Mouse (Mus musculus): ENCODE results near the gene Tsfm. TPM values are rescaled to one million over a fixed set of nuclear protein-coding genes. Genes with fewer than 3 reads are reported as not detected.

The Tsfm gene
- total and polyA plus RNA-seq, 2 experiments from 2014 or later = 29.3 to 60.7 TPM

DNA sequence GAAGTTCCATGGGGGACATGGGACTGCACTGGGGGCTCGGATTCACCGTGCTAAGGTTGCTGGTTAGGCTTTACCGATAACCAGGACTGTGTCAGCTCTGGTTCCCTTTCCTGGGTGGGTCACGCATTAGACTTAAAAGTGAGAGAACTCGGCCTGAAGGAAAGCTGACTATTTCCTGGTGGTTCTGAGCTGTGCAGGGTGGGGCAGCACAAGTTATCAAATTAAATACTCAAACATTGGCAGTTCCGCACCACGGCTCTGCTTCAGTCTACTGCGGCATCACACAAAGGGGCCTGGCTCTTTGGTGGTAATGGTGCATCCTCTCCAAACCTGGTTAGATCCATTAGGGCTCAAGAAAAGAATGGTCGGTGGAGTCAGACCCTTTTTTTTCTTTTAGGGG, 29.3 kb downstream of the Tsfm start:
- Histone ChIP-seq H3K27ac (ENCODE audit: low read depth, low read length) (no peak overlapping the region), H3K9me3 (ENCODE audit: low read length) (no peaks in the 10 kb centered on the region), H3K4me1 (ENCODE audit: insufficient read depth, low read length) (no peaks in the 10 kb centered on the region), H3K4me3 (ENCODE audit: low read depth, low read length) (no peak overlapping the region), H3K9ac (replicated peaks; ENCODE audit: low read length, poor library complexity, severe bottlenecking) (no peak overlapping the region), H3K36me3 (ENCODE audit: insufficient read depth, low read length) (peaks cover 9% of the 10 kb centered on the region), H3K4me2 (ENCODE audit: low read depth, low read length, poor library complexity, severe bottlenecking) (no peak overlapping the region), H3K27me3 (ENCODE audit: insufficient read depth, low read length) (no peaks in the 10 kb centered on the region)
- WGBS = 90% methylated on average over 9 of the region's 9 CpGs
- no peak for ATAC-seq (ENCODE audit: low FRiP score)
- TF ChIP-seq CTCF (IDR thresholded peaks at IDR 0.05) = no peak
- no peak for DNase-seq (ENCODE audit: low spot score)

DNA sequence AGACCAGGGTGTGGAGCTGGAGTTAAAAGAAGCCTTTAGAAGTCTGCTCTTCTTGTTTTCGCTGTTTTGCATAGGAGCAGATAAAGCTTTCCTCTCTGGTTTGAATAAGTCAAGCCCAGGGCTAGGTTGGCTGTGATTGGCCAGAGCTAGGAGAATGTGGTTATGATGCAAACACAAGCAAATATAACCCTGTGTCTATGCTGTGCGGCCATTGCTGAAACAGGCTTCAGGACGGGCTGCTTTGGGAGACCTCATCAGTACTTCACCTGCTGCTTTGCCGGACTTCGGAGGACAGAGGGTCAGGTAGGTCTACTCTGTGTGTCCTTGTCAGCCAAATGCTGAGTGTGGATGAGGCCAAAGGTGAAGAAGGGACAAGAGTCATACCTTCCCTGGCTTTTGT, 30.1 kb downstream of the Tsfm start, which contains the start of gene Avil:
TSS of gene Avil (plus strand) at position 181 of the 400 bp plus-strand sequence.
- WGBS = 87% methylated on average over 5 of the region's 5 CpGs
- H3K4me3 ChIP-seq (ENCODE audit: low read depth, low read length) = no peak within 1 kb of the TSS
- H3K36me3 ChIP-seq (ENCODE audit: insufficient read depth, low read length) = peaks cover 11% of the 10 kb centered on the region
- ATAC-seq (ENCODE audit: low FRiP score) (no peak), DNase-seq (ENCODE audit: low spot score) (no peak)
- no peak within 1 kb of the TSS for H3K9ac ChIP-seq (replicated peaks; ENCODE audit: low read length, poor library complexity, severe bottlenecking)
- H3K4me1 ChIP-seq (ENCODE audit: insufficient read depth, low read length) = no peaks in the 10 kb centered on the region
- H3K27ac ChIP-seq (ENCODE audit: low read depth, low read length) = no peak within 1 kb of the TSS
- H3K4me2 ChIP-seq (ENCODE audit: low read depth, low read length, poor library complexity, severe bottlenecking) = no peak within 1 kb of the TSS
- H3K27me3 ChIP-seq (ENCODE audit: insufficient read depth, low read length) = no peaks in the 10 kb centered on the region
- H3K9me3 ChIP-seq (ENCODE audit: low read length) = no peaks in the 10 kb centered on the region
- TF ChIP-seq CTCF (IDR thresholded peaks at IDR 0.05) = no peak

DNA sequence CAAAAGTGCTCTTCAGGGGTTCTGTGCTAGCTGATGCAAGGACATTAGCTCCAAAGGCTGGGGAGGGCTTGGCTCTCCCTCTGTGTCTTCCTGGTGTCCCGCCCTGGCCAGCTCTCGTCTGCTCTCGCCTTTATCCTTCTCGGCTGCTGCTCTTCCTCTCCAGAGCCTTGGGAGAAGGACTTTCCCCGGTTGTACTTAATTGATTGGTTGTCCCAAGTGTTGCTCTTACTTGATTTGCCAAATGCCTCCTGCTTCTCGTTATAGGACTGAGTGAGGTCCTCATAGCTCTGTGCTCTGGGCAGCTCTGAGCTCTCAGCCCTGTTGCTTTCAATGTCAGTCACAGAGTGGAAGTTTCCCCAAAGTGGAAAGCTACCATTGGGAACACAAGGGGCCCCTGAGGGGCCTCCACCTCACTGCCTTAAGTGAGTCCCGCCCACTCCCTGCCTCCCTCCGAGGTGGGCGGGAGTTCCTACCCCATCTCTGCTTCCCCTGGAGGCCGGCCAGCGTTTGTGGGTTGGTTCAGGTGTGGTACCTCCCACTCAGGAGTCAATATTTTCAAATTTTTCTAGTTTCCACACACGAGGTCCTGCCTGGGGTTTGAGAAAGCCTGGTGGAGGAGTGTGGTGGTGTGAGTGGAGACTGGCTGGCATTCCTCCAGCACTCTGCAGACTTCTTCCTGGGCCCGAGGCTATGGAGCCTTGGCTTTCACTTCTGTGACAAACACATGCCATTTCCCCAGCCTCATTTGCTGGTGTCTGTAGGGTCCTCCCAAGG, 33.1 kb downstream of the Tsfm start:
- no peak overlapping the region for H3K27ac ChIP-seq (ENCODE audit: low read depth, low read length)
- H3K27me3 ChIP-seq (ENCODE audit: insufficient read depth, low read length) = no peaks in the 10 kb centered on the region
- H3K4me3 ChIP-seq (ENCODE audit: low read depth, low read length) = no peak overlapping the region
- DNase-seq (ENCODE audit: low spot score) (no peak), ATAC-seq (ENCODE audit: low FRiP score) (no peak)
- H3K36me3 ChIP-seq (ENCODE audit: insufficient read depth, low read length) = peaks cover 40% of the 10 kb centered on the region
- no peaks in the 10 kb centered on the region for H3K9me3 ChIP-seq (ENCODE audit: low read length)
- WGBS = 78% methylated on average over 13 of the region's 13 CpGs
- H3K9ac ChIP-seq (replicated peaks; ENCODE audit: low read length, poor library complexity, severe bottlenecking) = no peak overlapping the region
- no peak overlapping the region for H3K4me2 ChIP-seq (ENCODE audit: low read depth, low read length, poor library complexity, severe bottlenecking)
- TF ChIP-seq CTCF (IDR thresholded peaks at IDR 0.05) = no peak
- no peaks in the 10 kb centered on the region for H3K4me1 ChIP-seq (ENCODE audit: insufficient read depth, low read length)

DNA sequence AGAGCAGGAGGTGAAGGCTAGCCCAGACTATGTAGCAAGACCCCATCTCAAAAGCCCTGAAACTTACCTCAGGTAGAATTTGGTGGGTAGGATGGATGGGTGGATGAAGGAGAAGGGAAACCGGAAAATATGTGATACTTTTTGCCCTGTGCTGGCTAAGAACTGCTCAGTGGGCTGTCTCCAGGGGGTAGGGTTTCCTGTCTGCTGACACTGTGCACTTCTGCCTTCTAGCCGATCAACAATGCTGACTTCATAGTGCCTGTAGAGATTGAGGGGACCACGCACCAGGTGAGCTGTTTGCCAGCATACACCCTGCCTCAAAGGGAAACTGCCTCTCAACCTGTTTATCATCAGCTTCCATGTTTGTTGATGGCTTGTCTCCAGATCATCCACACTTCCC, 37.0 kb downstream of the Tsfm start:
- DNase-seq (ENCODE audit: low spot score) = no peak
- H3K27ac ChIP-seq (ENCODE audit: low read depth, low read length) = no peak overlapping the region
- H3K36me3 ChIP-seq (ENCODE audit: insufficient read depth, low read length) = peaks cover 50% of the 10 kb centered on the region
- no peak overlapping the region for H3K9ac ChIP-seq (replicated peaks; ENCODE audit: low read length, poor library complexity, severe bottlenecking)
- no peak for TF ChIP-seq CTCF (IDR thresholded peaks at IDR 0.05)
- H3K27me3 ChIP-seq (ENCODE audit: insufficient read depth, low read length) = no peaks in the 10 kb centered on the region
- ATAC-seq (ENCODE audit: low FRiP score) = no peak
- H3K4me2 ChIP-seq (ENCODE audit: low read depth, low read length, poor library complexity, severe bottlenecking) = no peak overlapping the region
- whole genome bisulfite sequencing = 95% methylated on average over 3 of the region's 3 CpGs
- H3K4me3 ChIP-seq (ENCODE audit: low read depth, low read length) = no peak overlapping the region
- H3K9me3 ChIP-seq (ENCODE audit: low read length) = no peaks in the 10 kb centered on the region
- H3K4me1 ChIP-seq (ENCODE audit: insufficient read depth, low read length) = no peaks in the 10 kb centered on the region

DNA sequence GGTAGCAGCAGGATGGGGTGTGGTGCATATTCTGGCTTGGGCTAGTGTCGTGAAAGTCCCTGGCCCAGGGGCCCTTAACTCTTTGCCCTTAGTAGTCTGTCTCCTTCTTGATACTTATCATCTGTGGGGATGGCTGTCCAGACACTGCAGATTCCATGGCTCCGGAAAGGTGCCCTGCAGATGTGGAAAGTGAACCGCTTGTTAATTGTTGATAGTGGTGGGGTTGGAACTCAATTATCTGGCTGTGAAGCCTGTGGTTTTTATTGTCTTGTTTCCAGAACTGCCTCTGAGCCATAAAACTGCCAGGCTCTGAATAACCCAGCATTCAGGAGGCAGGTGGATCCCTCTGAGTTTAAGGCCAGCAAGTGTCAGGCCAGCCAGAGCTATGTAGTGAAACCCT, 39.0 kb downstream of the Tsfm start:
- H3K4me1 ChIP-seq (ENCODE audit: insufficient read depth, low read length) = 0 out of 2 replicates have a peak, but pooled peaks cover 3% of the 10 kb centered on the region
- H3K9ac ChIP-seq (replicated peaks; ENCODE audit: low read length, poor library complexity, severe bottlenecking) = no peak overlapping the region
- no peak for ATAC-seq (ENCODE audit: low FRiP score)
- H3K36me3 ChIP-seq (ENCODE audit: insufficient read depth, low read length) = peaks cover 41% of the 10 kb centered on the region
- H3K27ac ChIP-seq (ENCODE audit: low read depth, low read length) = no peak overlapping the region
- TF ChIP-seq CTCF (IDR thresholded peaks at IDR 0.05) = no peak
- H3K4me3 ChIP-seq (ENCODE audit: low read depth, low read length) = no peak overlapping the region
- DNase-seq (ENCODE audit: low spot score) = no peak
- 77% methylated on average over 3 of the region's 3 CpGs for WGBS
- H3K4me2 ChIP-seq (ENCODE audit: low read depth, low read length, poor library complexity, severe bottlenecking) = no peak overlapping the region
- H3K27me3 ChIP-seq (ENCODE audit: insufficient read depth, low read length) = no peaks in the 10 kb centered on the region
- H3K9me3 ChIP-seq (ENCODE audit: low read length) = no peaks in the 10 kb centered on the region

DNA sequence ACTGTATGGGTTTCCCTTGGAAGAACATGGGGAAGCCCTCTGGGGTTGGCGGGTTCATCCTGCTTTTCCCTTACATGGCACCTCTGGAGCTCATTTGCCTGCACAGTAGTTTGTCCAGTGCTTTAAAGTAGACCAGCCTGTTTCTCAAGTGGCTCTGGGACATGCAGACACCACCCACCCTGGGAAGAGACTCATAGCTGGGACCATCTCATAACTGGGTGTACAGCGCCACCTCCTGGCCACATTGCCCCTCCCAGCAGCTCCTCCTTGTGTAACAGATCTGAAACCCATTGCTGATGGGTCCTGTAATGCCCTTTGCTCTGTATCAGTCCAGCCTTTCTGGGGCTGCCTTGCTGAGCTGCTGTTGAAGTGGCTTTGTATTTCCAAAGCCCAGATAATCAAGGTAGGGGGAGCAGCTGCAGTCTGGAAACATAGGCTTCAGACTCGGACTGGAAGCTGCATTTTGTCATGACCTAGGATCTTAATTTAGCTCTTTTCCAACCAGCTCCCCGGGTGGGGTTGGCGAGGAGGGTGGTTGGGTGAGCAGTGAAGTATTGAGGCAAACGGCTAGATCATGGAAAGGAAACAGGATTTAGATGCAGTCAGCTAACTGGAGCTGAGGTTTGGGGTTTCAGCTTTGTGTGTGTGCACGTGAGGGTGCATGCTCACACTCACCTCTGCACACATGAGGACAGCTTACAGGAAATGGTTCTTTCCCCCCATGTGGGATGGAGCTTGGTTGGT, 40.2 kb downstream of the Tsfm start:
- ATAC-seq (ENCODE audit: low FRiP score) (peak; percentile 67; the same call in 1 of the 2 replicates), DNase-seq (ENCODE audit: low spot score) (peak; percentile 90)
- Histone ChIP-seq H3K4me1 (ENCODE audit: insufficient read depth, low read length) (0 out of 2 replicates have a peak, but pooled peaks cover 3% of the 10 kb centered on the region), H3K27ac (ENCODE audit: low read depth, low read length) (no peak overlapping the region), H3K9me3 (ENCODE audit: low read length) (no peaks in the 10 kb centered on the region), H3K36me3 (ENCODE audit: insufficient read depth, low read length) (peaks cover 38% of the 10 kb centered on the region), H3K27me3 (ENCODE audit: insufficient read depth, low read length) (no peaks in the 10 kb centered on the region), H3K4me3 (ENCODE audit: low read depth, low read length) (no peak overlapping the region), H3K9ac (replicated peaks; ENCODE audit: low read length, poor library complexity, severe bottlenecking) (no peak overlapping the region), H3K4me2 (ENCODE audit: low read depth, low read length, poor library complexity, severe bottlenecking) (no peak overlapping the region)
- TF ChIP-seq CTCF (IDR thresholded peaks at IDR 0.05) = peak; percentile 92
- 57% methylated on average over 7 of the region's 7 CpGs for WGBS
